Mouse (Mus musculus): ENCODE data around the gene Liph.

- TF ChIP-seq CTCF (conservative IDR thresholded peaks at IDR 0.05; ENCODE audit: low read length), result no peak
- TF ChIP-seq NANOG (IDR thresholded peaks at IDR 0.05; ENCODE audit: borderline replicate concordance, low read length), result no peak
- TF ChIP-seq POU5F1 (IDR thresholded peaks at IDR 0.05; ENCODE audit: borderline replicate concordance, low read length), result no peak
These were observed 1.6 kb upstream of the Liph start for GRCm38 (mm10) chr16:21996881-21997641.

Data from E14TG2a.4 (cell line).